Mouse (Mus musculus) lung, adult 2 months (tissue): ENCODE results near the gene Sez6l2.

ENCODE experiments used
- CTCF ChIP-seq: fragments of 200-500 bp; IDR thresholded peaks from 2 replicates; pipeline ENCODE4 v1.5.1; 2011; ENCODE audit warnings: mild to moderate bottlenecking, low read length, control low read depth; ENCODE audit not compliant: insufficient read depth
- POLR2A ChIP-seq: fragments of 200-500 bp; IDR thresholded peaks from 2 replicates; pipeline ENCODE4 v1.6.1; 2011; ENCODE audit warnings: low read depth, mild to moderate bottlenecking, control low read depth, low read length, borderline replicate concordance; ENCODE audit errors: extremely low read depth

- no peak for TF ChIP-seq CTCF
- TF ChIP-seq POLR2A, result no peak
Observed at GRCm38 (mm10) chr7:127013385-127013784, 63.0 kb downstream of the Sez6l2 start.
